Mouse (Mus musculus) cerebellum, adult 2 months (tissue): ENCODE data around the gene Ubxn10.

Experiments
- CTCF ChIP-seq: fragments of 200-500 bp; IDR thresholded peaks from 2 replicates; pipeline ENCODE4 v1.5.1; 2011; ENCODE audit warnings: low read depth, mild to moderate bottlenecking, control low read depth, low read length, moderate library complexity, borderline replicate concordance; ENCODE audit not compliant: insufficient read depth
- POLR2A ChIP-seq: fragments of 200-500 bp; IDR thresholded peaks from 2 replicates; pipeline ENCODE4 v1.6.1; 2011; ENCODE audit warnings: low read length, control low read depth, borderline replicate concordance; ENCODE audit not compliant: insufficient read depth

GRCm38 (mm10) chr4:138704169-138704568, 32.8 kb downstream of the Ubxn10 start:
- TF ChIP-seq CTCF (no peak), POLR2A (no peak)
